Mouse (Mus musculus): Measurements from ENCODE around the gene Asic3.

DNA sequence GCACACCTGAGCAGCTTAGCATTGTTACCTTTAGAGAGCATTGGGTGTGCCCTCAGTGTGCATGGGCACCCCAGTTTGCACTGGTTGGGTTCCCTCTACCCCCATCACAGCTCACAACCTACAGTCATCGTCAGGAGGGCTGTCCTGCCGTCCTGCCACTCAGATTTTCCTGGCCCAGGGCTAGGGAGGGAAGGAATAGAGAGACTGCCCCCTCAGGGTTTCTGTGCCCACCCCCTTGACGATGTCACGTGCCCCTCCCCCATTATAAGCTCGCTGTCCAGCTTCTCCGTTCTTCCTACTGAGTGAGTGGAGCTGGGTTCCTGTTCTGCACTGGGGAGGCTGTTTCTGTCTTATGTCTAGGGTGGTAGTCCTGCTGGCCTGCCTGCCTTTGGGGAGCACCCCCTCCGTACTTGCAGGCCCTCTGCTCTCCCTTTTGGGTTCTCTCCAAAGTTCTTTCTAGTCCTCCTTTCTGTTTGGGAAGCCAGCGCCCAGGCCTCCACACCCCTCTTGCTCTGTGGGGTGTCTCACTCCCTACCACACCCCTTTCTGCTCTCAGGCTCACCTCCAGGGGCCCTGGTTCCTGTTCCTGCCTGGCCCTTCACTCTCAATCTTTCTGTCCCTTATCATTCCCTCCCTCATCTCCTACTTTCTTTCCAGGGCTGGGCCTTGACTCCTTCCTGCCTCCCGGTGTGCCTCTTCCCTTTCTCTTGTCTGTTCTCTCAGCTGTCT, 13.5 kb downstream of the Asic3 start:
- no peak for TF ChIP-seq CTCF (IDR thresholded peaks at IDR 0.05; ENCODE audit: borderline replicate concordance, insufficient read depth, low read length)
- TF ChIP-seq POLR2A (IDR thresholded peaks at IDR 0.05; ENCODE audit: low read depth, low read length) = peak; percentile 58

Measured in embryonic fibroblast, embryonic 13.5 days (primary cell).